Mouse (Mus musculus): ENCODE measurements around the gene Pex14.
"Not testable (repeated sequence)": the region's sequence is repeated elsewhere in the genome, so short reads cannot be mapped to it uniquely, and the experiment has no call there.

Pex14 gene

GRCm38 (mm10) chr4:149103875-149104561 lies 4.3 kb upstream of the Pex14 start, which contains the start of gene Dffa:
TSS of gene Dffa (plus strand) at chr4:149104146.
- peak; percentile 84 to 92 for DNase-seq (ENCODE audit: low spot score in 2 of 2)

DNA sequence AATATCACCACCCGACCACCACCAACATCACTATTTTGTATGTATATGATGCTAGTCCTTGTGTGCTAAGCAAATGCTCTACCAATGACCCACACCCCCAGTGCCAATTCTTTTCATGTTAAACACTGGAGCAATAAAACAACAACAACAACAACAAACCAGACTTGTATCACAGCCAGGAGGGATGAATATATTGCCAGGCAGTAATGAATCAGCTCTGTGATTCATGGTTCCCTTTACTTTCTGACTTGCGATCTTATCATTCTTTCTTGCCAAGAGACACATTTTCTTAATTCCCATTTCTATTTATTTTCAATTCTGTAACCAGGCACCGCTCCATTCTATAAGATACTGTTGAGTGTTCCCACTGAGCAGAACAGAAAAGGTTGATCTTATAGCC lies 1.8 kb upstream of the Pex14 start:
- DNase-seq (ENCODE audit: low spot score in 2 of 2), result no peak

GRCm38 (mm10) chr4:149100449-149100848 lies 773 bp upstream of the Pex14 start:
- not testable (repeated sequence) for DNase-seq (ENCODE audit: low spot score in 2 of 2)

GRCm38 (mm10) chr4:149098571-149098970 lies 1.1 kb downstream of the Pex14 start:
- no peak for DNase-seq (ENCODE audit: low spot score in 2 of 2)

DNA sequence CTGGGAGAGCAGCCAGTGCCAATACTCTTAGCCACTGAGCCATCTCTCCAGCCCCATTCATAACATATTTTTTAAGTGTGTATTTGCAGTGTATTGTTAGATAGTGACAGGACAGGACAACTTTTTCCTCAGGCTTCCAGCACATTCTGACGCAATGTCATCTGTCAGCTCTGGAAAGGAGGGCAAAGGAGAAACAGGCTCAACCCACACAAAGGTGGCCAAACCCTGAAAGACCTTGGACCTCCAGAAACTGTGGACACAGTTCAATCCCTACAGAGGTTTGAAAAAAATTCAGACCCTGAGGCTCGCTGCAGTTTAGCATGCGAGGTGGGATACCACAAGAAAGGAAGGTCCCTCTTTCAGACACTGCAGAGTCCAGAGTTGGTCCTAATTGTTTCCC lies 1.7 kb downstream of the Pex14 start:
- no peak for DNase-seq (ENCODE audit: low spot score in 2 of 2)

DNA sequence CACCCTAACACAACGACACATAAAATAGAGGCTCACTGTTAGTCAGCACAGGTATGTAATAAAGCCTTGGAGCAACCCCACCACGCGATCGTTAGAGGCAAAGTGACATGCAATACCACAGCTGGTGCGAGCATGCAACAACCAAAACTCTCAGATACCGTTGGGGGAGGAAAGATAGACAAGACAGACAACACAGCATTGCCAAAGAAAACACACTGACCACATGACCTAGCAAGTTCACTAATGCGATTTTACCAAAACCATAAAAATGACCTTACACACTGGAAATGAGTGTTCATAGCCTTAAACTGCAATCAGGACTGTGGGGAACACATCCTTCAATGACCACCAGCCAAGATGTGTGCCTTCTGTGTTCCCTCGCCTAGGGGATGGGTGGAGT lies 8.3 kb downstream of the Pex14 start:
- no peak for DNase-seq (ENCODE audit: low spot score in 2 of 2)

DNA sequence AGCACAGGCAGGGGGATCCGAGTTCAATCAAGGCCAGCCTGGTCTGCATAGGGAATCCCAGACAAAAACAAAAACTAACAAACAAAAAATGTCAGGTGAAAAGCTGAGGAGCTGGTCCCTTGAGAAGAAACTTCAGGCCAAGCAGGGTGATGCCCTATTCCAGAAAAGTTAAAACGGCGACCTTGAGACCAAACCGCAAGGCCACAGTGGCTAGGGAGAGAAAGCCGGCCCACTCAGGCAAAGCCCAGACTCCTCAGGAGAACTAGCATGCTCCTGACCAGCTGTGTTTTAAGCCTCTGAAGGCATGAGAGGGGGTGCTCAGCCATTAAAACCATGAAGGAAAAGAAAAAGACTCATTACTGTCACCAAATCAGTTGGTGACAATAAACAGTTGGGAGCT lies 14.3 kb downstream of the Pex14 start:
- DNase-seq (ENCODE audit: low spot score in 2 of 2), result no peak

DNA sequence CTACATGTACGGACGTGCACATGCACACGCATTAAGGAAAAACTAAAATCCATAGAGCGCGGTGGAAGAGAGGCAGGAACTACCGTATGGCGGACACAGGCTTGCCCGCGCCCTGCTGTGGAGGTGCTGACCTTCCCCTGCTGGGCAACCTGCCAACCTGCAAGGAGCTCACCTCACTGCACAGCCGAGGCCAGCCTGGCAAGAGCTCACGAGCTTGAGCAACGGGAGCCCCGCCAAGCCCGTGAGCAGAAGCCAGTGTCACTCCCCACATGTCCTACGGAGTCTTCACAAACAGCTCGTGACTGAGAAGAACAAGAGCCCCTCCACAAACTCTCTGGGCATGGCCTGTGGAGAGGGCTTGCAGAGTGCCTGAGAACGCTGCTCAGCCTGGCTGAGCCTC lies 18.1 kb downstream of the Pex14 start:
- DNase-seq (ENCODE audit: low spot score in 2 of 2), result peak; percentile 53 to 73

DNA sequence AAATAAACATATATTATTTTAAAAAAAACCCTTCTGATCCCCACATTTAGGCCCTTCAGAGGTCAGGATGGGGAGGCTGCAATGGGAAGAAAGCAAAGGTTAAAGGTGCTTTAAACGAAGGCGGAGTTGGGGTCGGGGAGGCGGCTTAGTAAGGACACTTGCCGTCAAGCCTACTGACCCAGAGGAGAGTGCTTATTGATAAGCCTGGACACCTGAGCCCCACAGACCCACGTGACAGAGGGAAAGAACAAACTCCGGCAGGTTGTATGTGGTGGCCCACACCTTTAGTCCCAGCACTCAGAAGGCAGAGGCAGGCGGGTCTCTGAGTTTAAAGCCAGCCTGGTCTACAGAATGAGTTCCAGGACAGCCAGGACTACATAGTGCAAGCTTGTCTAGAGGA lies 19.6 kb downstream of the Pex14 start:
- DNase-seq (ENCODE audit: low spot score in 2 of 2), result no peak

DNA sequence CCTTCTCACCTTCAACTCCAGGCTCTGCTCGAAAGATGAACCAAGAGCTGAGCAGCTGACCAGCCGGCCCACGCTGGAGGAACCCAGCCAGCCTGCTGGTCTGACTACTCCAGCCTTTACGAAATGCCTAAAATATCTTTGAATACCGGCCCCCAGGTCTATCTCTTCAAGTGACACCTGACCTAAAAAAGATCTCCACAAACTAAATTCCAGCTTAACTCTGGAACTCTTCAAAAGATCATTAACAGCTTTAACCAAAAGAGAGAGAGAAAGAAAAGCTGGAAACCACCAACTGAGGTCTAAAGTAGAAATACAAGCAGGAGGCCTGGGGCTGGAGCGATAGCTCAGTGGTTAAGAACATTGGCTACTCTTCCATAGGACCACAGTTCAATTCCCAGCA lies 20.0 kb downstream of the Pex14 start:
- DNase-seq (ENCODE audit: low spot score in 2 of 2), result no peak

DNA sequence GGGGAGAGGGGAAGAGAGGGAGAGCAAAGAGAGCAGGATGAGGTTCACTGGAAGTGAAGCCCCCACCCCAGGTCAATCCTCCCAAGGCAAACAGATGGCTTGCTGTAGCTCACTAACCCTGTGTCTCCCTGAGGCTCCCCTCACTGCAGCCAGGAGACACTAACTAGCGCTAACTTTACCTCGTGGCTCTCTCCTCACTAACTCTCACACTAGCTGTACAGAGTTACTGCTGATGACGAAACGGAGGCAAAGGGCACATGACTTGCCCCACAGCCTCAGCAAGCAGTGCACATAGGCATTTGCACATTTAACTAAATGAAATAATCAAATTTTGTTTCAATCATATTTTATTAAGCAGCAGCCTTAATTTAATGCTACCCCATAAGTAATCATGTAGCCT lies 21.4 kb downstream of the Pex14 start:
- no peak for DNase-seq (ENCODE audit: low spot score in 2 of 2)

DNA sequence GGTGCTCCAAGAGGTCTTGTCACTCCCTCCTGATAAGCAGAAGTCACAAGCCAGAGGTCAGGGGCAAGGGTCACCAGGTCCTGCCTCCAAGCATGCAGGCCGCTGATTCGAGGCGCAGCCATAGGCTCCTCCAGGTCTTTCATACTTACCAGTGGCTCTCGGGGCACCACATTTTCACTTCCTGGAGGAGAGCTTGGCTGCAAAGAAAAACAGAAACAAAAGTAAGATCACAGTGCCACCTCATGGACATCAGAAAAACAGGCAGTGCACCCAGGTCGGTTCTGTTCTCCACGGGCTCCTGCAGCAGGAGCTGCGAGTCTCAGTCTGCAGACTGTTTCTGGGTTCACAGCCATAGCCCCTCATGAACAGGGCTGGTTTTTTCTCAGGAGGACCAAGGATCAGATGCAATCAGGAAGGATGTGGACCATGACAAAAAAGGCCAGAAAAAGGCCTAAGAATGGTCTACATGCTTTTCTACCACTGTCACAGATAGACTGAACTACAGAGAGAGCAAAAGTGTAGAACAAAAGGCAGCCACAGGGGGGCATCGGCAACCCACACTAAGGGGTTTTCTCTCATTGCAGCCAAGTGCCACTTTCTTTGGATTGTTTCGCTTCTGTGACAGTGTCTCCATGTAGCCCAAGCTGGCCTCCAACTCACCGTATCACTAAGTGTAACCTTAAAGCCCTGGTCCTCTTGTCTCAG lies 23.7 kb downstream of the Pex14 start:
- DNase-seq (ENCODE audit: low spot score in 2 of 2), result peak; percentile 60 to 75

GRCm38 (mm10) chr4:149075073-149075472 lies 24.6 kb downstream of the Pex14 start:
- DNase-seq (ENCODE audit: low spot score in 2 of 2), result no peak

DNA sequence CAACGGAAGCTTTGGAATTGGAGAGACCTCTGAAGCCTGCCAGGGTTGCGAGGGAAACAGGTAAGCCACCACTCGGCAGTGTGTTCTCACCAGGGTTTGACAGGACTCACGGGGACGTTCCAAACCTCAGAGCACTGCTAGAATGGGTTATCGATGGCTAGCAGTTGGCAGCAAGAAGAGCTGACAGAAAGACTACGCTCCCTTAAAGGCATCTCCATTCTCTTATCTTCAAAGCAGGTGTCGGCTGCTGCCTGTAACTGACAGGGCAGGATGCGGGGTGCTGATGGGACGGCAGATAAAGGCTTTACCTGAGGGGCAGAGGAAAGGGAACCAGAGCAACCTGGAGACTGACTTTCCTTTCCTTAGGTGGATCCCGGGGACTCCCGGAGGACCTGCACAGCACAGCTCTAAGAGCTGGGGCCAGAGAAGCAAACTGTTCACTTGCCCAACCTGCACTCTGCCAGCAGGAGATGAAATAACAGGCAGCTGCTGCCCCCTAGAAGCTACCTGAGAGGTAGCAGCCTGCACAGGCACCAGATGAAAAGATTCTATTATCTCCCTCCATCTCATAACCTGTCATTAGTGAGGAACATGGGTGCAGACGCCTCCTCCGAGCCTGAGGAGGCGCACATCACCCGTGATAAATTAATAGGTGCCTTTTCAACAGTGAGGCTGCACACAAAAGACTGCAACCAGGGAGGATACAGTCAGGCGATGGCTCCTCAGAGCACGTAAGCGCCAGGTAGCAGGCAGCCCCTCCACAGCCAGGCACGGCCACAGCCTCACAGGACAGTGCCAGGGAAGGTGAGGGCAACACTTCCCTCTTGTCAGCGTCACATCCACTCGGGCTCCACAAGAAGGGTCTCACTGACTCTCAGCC lies 32.8 kb downstream of the Pex14 start:
- DNase-seq (ENCODE audit: low spot score in 2 of 2), result no peak

DNA sequence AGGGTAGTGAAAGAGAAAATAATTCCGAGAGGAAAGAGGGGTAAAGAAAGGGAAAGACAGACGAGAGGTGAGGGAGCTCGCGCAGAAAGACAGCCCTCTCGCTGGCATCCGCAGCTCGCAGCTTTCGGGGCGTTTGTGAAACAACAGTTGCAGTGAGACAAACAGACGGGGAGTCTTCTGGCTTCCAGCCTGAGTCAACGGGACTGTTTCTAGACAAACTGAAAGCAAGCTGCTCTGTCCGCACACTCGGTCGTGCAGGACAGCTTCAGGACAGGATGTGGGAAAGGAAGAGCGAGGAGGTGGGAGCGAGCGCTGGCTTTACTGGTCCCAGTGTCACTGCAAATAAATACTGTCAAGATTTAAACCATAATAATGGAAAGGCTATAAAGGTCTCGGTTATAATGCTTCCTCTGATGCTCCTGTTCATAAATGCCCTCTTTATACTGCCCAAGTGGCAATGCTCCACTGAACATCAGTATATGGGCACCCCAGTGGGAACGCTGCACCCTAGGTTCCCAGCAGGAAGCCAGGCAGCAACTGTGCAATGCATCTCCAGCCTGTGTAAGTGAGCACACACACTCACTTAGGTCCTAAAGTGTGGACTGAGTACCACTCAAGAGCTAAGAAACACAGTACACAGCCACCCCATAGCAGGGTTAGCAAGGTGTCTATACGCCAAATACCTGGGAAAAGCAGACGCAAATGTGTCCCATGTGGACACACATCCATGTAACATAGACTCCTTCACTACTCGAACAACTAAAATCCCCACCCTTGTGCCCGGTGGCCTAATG lies 35.4 kb downstream of the Pex14 start:
- DNase-seq (ENCODE audit: low spot score in 2 of 2), result no peak

- no peak for DNase-seq (ENCODE audit: low spot score in 2 of 2)
These were observed 37.0 kb downstream of the Pex14 start for GRCm38 (mm10) chr4:149062406-149063318.

- DNase-seq (ENCODE audit: low spot score in 2 of 2), result no peak
These were observed 38.3 kb downstream of the Pex14 start for GRCm38 (mm10) chr4:149061432-149061718.

DNA sequence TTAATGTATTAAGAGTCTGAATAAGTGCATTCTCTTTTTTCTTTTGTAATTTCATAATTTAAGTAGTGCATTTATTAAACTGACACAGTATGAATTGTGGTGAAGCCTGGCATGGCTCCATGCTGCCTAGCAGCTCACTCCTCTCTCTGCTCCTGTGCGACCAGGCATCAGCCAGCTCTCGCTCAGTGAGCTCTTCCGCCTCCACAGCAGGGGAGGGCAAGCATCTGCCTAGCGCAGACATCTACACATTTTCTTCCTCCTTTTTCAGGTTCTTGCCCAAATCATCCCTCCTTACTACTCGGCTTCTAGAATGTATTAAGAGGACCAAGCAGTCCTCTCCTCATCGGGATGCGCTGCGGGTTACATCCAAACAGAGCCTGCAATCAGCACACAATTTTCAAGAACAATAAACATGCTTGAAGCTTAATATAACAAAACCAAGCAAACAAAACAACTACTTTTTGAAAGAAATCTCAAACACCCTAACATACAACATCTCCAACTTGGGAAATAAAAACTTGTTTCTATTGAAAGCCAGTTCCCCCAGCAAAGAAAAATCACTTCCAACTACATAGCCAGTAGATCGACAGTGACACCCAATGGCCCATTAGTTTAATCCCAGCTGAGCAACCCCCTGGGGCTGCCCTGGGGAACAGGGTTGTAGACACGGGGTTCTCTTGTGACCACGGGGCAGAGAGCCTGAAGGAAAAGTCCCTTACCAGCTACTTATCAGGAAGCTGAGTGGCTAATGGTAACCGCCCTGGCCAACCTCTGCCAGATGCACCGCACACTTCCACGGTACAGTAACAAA lies 38.9 kb downstream of the Pex14 start:
- DNase-seq (ENCODE audit: low spot score in 2 of 2), result no peak

- DNase-seq (ENCODE audit: low spot score in 2 of 2), result no peak
These were observed 40.0 kb downstream of the Pex14 start for GRCm38 (mm10) chr4:149059713-149060112.

GRCm38 (mm10) chr4:149058298-149058697 lies 41.4 kb downstream of the Pex14 start:
- DNase-seq (ENCODE audit: low spot score in 2 of 2), result no peak

Measured in heart, adult 9 months (tissue).